Mouse (Mus musculus): Measurements from ENCODE around the gene Hhat.

DNA sequence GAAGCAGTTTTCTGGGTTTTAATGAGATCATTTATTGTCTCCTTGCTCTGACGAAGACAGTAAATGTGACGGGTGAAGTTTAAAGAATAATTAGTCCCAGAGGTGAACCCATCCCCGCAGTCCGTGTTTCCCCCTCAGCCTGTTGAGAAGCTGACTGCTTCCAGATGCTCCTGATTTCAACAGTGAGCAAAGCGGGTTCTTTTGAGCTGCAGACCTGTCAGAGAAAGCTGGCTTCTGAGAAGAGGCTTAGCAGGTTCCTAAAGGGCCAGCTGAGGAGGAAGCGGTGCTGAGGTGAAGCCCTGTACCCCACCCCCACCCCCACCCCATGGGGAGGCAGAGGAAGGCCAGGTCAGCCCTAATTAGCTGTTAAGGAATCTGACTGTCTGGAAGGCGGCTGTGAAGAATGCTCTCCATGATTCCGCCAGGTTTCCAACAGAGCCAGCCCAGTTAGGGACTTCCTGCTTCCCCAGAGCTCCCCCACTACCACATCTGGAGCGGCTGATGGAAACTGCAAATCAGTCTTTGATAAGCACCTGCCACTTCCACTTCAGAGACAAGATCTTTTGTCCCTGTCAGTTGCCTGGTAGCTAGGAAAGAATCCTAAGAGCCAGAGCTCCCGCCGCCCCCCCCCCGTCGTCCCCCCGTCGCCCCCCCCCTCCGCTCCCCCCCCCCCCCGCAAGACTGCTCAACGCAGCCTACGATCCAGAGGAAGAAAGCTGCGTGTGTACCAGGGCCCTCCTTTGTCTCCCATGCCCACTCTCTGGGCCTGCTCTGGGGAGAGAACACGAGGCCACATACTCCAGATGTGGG lies 25.4 kb upstream of the Hhat start:
- no peak for TF ChIP-seq CTCF (IDR thresholded peaks at IDR 0.05; ENCODE audit: low read depth, low read length)
- no peak for TF ChIP-seq POLR2A (IDR thresholded peaks at IDR 0.05; ENCODE audit: borderline replicate concordance, low read depth, low read length)

Data from bone marrow macrophage, adult 2 months (primary cell).